Mouse (Mus musculus) ES-Bruce4 (cell line): ENCODE results near the gene Zap70.

Source experiments
- CTCF ChIP-seq: IDR thresholded peaks from one replicate; pipeline ENCODE4 v1.8.1; 2011; ENCODE audit warnings: low read depth, low read length
- EP300 ChIP-seq: IDR thresholded peaks from 2 replicates; pipeline ENCODE4 v1.6.1; 2011; ENCODE audit warnings: low read depth, low read length; ENCODE audit not compliant: insufficient read depth
- POLR2A ChIP-seq: IDR thresholded peaks from one replicate; pipeline ENCODE4 v1.8.1; 2011; ENCODE audit warnings: low read length; ENCODE audit not compliant: insufficient read depth

GRCm38 (mm10) chr1:36743046-36743445 lies 18.6 kb upstream of the Zap70 start:
- TF ChIP-seq CTCF (no peak), POLR2A (no peak), EP300 (no peak)
